Mouse (Mus musculus): ENCODE results near the gene Plxnd1. TPM values are rescaled to one million over a fixed set of nuclear protein-coding genes. Genes with fewer than 3 reads are reported as not detected.

The Plxnd1 gene
- polyA plus RNA-seq, 1 experiment = 6.1 TPM

DNA sequence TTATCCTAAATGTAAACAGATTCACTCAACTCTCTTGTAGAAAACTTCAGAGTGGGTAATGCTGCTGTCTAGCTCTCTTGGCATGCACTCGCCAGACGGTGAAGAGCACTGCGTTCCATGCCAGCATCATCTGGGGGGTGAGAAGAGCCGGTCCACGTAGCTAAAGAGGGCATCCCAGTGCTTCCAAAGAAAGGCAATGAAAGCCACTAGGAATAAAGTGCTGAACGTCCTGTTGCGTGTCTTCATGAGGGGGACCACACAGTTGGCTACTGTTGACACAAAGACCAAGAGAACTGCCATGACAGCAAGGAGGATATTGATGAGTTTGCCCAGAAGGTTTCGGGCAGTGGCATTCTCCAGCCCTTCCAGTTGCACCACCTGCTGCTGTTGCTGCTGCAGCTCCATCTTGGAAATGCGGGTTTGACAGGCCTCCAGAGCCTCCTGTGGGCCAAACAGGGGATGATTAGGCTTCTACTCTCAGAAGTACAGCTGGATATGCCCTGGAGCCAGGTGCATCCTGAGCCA is 27.2 kb upstream of the Plxnd1 start:
- H3K36me3 ChIP-seq (ENCODE audit: control insufficient read depth, insufficient read depth, low read length) = no peaks in the 10 kb centered on the region; the same call in 1 of the 2 replicates
- H3K27ac ChIP-seq (ENCODE audit: control insufficient read depth, insufficient read depth, low read depth, low read length) = no peak overlapping the region
- no peaks in the 10 kb centered on the region for H3K4me1 ChIP-seq (ENCODE audit: control insufficient read depth, insufficient read depth, low read length)
- TF ChIP-seq CTCF (IDR thresholded peaks at IDR 0.05; ENCODE audit: control insufficient read depth, insufficient read depth, insufficient replicate concordance, low read depth, low read length) (no peak), POLR2A (IDR thresholded peaks at IDR 0.05; ENCODE audit: control insufficient read depth, low read depth, low read length) (no peak)
- no peaks in the 10 kb centered on the region for H3K27me3 ChIP-seq (ENCODE audit: control insufficient read depth, insufficient read depth, low read length)
- H3K4me3 ChIP-seq (ENCODE audit: control insufficient read depth, low read depth, low read length) = no peak overlapping the region

DNA sequence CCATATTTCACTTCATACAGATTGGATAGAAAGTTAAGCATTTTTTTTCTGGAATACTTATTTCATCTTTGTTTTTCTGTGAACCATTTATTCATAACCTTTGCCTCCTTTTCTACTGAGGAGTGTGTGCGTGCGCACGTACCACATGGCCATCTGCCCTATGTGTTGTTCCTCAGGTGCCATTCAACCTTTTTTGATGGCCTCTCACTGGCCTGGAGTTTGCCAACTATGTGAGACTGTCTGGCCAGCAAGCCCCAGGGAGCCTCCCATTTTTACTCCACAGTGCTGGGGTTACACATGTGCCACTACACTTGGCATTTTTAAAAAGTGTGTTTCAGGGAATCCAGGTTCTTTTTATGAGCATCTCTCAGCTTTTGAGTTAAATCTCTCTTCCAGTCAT is 21.1 kb upstream of the Plxnd1 start:
- Histone ChIP-seq H3K27ac (ENCODE audit: control insufficient read depth, insufficient read depth, low read depth, low read length) (no peak overlapping the region), H3K4me1 (ENCODE audit: control insufficient read depth, insufficient read depth, low read length) (no peaks in the 10 kb centered on the region), H3K27me3 (ENCODE audit: control insufficient read depth, insufficient read depth, low read length) (no peaks in the 10 kb centered on the region), H3K4me3 (ENCODE audit: control insufficient read depth, low read depth, low read length) (no peak overlapping the region), H3K36me3 (ENCODE audit: control insufficient read depth, insufficient read depth, low read length) (no peaks in the 10 kb centered on the region; the same call in 1 of the 2 replicates)
- TF ChIP-seq CTCF (IDR thresholded peaks at IDR 0.05; ENCODE audit: control insufficient read depth, insufficient read depth, insufficient replicate concordance, low read depth, low read length) (no peak), POLR2A (IDR thresholded peaks at IDR 0.05; ENCODE audit: control insufficient read depth, low read depth, low read length) (no peak)

DNA sequence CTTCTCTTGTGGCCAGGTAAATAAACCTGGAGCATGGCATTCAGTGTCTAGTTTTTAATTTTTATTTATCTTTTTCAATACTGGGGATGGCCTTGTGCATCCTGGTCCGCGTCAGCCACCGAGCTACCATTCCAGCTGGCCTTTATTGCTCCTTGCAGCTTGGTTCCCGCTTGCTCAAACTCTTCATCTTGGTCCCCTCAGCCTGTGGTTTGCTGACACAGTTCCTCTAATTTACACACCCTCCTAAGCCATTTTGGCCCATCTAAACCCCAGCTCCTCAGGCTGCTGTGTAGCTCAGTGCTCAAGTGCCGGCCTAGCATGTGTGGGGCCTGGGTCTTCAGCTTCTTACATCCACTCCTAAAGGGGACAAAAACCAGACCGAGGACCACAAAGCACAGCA is 19.3 kb upstream of the Plxnd1 start:
- Histone ChIP-seq H3K4me1 (ENCODE audit: control insufficient read depth, insufficient read depth, low read length) (no peaks in the 10 kb centered on the region), H3K36me3 (ENCODE audit: control insufficient read depth, insufficient read depth, low read length) (no peaks in the 10 kb centered on the region), H3K4me3 (ENCODE audit: control insufficient read depth, low read depth, low read length) (no peak overlapping the region), H3K27me3 (ENCODE audit: control insufficient read depth, insufficient read depth, low read length) (no peaks in the 10 kb centered on the region), H3K27ac (ENCODE audit: control insufficient read depth, insufficient read depth, low read depth, low read length) (no peak overlapping the region)
- TF ChIP-seq CTCF (IDR thresholded peaks at IDR 0.05; ENCODE audit: control insufficient read depth, insufficient read depth, insufficient replicate concordance, low read depth, low read length) (no peak), POLR2A (IDR thresholded peaks at IDR 0.05; ENCODE audit: control insufficient read depth, low read depth, low read length) (no peak)

DNA sequence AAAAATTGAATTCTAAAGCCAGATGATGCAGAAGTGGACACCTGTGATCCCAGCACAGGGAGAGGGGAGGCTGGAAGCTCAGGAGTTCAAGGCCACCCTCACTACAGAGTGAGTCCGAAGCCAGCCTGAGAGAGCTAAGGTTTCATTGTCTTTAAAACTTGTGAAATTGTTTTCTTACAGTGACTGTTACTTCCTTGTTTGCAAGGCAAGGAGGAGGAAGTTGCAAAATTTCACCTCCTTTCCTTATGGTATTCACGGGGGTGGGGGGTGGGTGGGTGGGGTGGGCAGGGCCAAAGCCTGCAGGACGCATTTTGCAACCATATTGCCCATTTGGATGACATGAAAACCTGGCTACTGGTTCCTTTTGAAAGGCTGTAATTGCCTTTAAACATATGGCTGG is 18.9 kb upstream of the Plxnd1 start:
- Histone ChIP-seq H3K27ac (ENCODE audit: control insufficient read depth, insufficient read depth, low read depth, low read length) (no peak overlapping the region), H3K27me3 (ENCODE audit: control insufficient read depth, insufficient read depth, low read length) (no peaks in the 10 kb centered on the region), H3K36me3 (ENCODE audit: control insufficient read depth, insufficient read depth, low read length) (no peaks in the 10 kb centered on the region), H3K4me3 (ENCODE audit: control insufficient read depth, low read depth, low read length) (no peak overlapping the region), H3K4me1 (ENCODE audit: control insufficient read depth, insufficient read depth, low read length) (no peaks in the 10 kb centered on the region)
- TF ChIP-seq POLR2A (IDR thresholded peaks at IDR 0.05; ENCODE audit: control insufficient read depth, low read depth, low read length) = no peak
- no peak for TF ChIP-seq CTCF (IDR thresholded peaks at IDR 0.05; ENCODE audit: control insufficient read depth, insufficient read depth, insufficient replicate concordance, low read depth, low read length)

DNA sequence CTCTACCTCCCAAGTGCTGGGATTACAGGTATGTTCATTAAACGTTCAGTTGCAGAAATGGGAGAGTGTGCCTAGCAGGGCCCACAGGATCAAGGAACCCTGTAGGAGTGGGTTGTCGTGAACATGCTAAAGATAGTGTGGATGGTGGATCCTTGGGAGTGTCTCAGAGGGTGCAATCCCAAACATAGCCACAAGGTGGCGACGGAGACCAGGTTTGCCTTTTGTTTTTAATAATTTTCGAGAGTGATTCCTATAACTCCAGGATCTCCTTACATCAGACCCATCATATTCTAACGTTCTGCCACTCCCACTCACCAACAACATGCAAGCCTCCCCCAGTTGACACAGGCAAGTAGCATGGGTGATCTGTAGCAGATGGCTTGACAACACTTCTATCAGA is 15.7 kb upstream of the Plxnd1 start:
- H3K27me3 ChIP-seq (ENCODE audit: control insufficient read depth, insufficient read depth, low read length) = no peaks in the 10 kb centered on the region
- H3K36me3 ChIP-seq (ENCODE audit: control insufficient read depth, insufficient read depth, low read length) = no peaks in the 10 kb centered on the region
- TF ChIP-seq CTCF (IDR thresholded peaks at IDR 0.05; ENCODE audit: control insufficient read depth, insufficient read depth, insufficient replicate concordance, low read depth, low read length) = peak; percentile 75; the same call in 1 of the 2 replicates
- no peak for TF ChIP-seq POLR2A (IDR thresholded peaks at IDR 0.05; ENCODE audit: control insufficient read depth, low read depth, low read length)
- no peaks in the 10 kb centered on the region; the same call in 1 of the 2 replicates for H3K4me1 ChIP-seq (ENCODE audit: control insufficient read depth, insufficient read depth, low read length)
- H3K27ac ChIP-seq (ENCODE audit: control insufficient read depth, insufficient read depth, low read depth, low read length) = no peak overlapping the region
- no peak overlapping the region for H3K4me3 ChIP-seq (ENCODE audit: control insufficient read depth, low read depth, low read length)

DNA sequence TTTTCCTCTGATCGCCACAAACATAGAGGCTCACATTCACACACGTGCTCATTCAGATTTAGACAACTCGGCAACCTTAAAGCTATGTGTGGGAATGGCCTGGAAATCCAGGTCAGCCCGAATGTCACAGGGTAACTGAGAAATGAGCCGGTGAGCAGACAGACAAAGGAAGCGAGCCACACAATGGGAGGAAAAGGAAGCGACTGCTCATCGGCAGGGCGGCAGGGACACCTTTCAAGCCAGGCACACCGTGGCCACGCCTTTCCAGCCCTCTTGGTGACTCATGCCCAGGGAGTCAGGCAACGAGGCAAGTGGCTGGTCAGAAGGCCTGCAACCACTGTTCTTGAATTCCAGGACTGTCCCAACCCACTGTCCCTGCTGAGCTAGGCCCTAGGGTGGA is 14.6 kb upstream of the Plxnd1 start:
- no peak for TF ChIP-seq CTCF (IDR thresholded peaks at IDR 0.05; ENCODE audit: control insufficient read depth, insufficient read depth, insufficient replicate concordance, low read depth, low read length)
- TF ChIP-seq POLR2A (IDR thresholded peaks at IDR 0.05; ENCODE audit: control insufficient read depth, low read depth, low read length) = no peak
- H3K4me1 ChIP-seq (ENCODE audit: control insufficient read depth, insufficient read depth, low read length) = no peaks in the 10 kb centered on the region; the same call in 1 of the 2 replicates
- H3K4me3 ChIP-seq (ENCODE audit: control insufficient read depth, low read depth, low read length) = no peak overlapping the region
- no peaks in the 10 kb centered on the region for H3K36me3 ChIP-seq (ENCODE audit: control insufficient read depth, insufficient read depth, low read length)
- no peak overlapping the region for H3K27ac ChIP-seq (ENCODE audit: control insufficient read depth, insufficient read depth, low read depth, low read length)
- no peaks in the 10 kb centered on the region for H3K27me3 ChIP-seq (ENCODE audit: control insufficient read depth, insufficient read depth, low read length)

DNA sequence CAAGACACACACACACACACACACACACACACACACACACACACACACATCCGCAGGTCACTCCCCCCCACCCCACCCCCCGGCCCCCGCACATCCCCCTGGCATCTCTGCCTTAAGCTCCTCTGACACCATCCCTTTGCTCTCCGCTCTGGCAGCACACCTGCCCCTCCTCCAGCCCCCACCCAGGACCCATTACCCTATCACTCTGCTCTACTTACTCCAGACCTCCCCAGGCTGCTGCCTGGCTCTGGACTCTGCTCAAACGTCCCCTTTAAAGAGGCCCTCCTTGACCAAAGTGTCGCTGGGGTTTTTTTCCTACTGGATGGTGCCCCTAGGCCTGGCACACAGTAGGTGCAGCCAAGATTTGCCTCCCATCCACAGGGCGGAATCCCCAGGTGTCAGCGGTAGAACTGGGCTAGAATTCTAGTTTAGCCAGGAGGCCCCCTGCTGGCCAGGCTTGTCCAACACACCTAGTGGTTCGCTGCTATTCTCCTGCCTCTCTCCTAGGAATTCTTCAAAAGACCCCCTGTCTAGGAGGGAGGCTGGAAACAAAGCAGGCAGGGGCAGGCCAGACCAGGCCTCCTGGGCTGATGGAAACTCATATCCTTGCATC is 12.9 kb upstream of the Plxnd1 start:
- no peaks in the 10 kb centered on the region for H3K27me3 ChIP-seq (ENCODE audit: control insufficient read depth, insufficient read depth, low read length)
- no peak for TF ChIP-seq POLR2A (IDR thresholded peaks at IDR 0.05; ENCODE audit: control insufficient read depth, low read depth, low read length)
- TF ChIP-seq CTCF (IDR thresholded peaks at IDR 0.05; ENCODE audit: control insufficient read depth, insufficient read depth, insufficient replicate concordance, low read depth, low read length) = peak; percentile 66
- no peak overlapping the region for H3K27ac ChIP-seq (ENCODE audit: control insufficient read depth, insufficient read depth, low read depth, low read length)
- H3K4me3 ChIP-seq (ENCODE audit: control insufficient read depth, low read depth, low read length) = no peak overlapping the region
- H3K36me3 ChIP-seq (ENCODE audit: control insufficient read depth, insufficient read depth, low read length) = no peaks in the 10 kb centered on the region
- no peaks in the 10 kb centered on the region; the same call in 1 of the 2 replicates for H3K4me1 ChIP-seq (ENCODE audit: control insufficient read depth, insufficient read depth, low read length)

Data from testis, adult 2 months (tissue).